Mouse (Mus musculus): ENCODE results near the gene Ift88. TPM values are rescaled to one million over a fixed set of nuclear protein-coding genes. Genes with fewer than 3 reads are reported as not detected.
A peak's percentile ranks its signal among the peaks of the same experiment; 100 is the strongest.

Ift88 gene
- total RNA-seq (2021), result 10 to 100 TPM; 17.0 to 19.4 TPM

GRCm38 (mm10) chr14:57423432-57424211 is at the start of gene Ift88:
Gene Ift88, plus strand, starts transcription at chr14:57424062.
- DNase-seq, result peak; percentile 93
- intact Hi-C loops (cut with DNase I), result no loop called here

- no peak for DNase-seq
- intact Hi-C loops (cut with DNase I), result no loop called here
Measured at GRCm38 (mm10) chr14:57375205-57375604, 48.7 kb upstream of the Ift88 start.

GRCm38 (mm10) chr14:57376016-57376415 is 47.8 kb upstream of the Ift88 start:
- intact Hi-C loops (cut with DNase I), result no loop called here
- DNase-seq, result no peak

GRCm38 (mm10) chr14:57376956-57377355 is 46.9 kb upstream of the Ift88 start:
- intact Hi-C loops (cut with DNase I), result no loop called here
- no peak for DNase-seq

GRCm38 (mm10) chr14:57377531-57377930 is 46.3 kb upstream of the Ift88 start:
- DNase-seq, result no peak
- intact Hi-C loops (cut with DNase I), result no loop called here

GRCm38 (mm10) chr14:57385667-57386066 is 38.2 kb upstream of the Ift88 start:
- DNase-seq, result no peak
- intact Hi-C loops (cut with DNase I), result no loop called here

GRCm38 (mm10) chr14:57386758-57387561 is 36.9 kb upstream of the Ift88 start:
- intact Hi-C loops (cut with DNase I), result no loop called here
- DNase-seq, result no peak

- intact Hi-C loops (cut with DNase I), result no loop called here
- DNase-seq, result no peak
Measured at GRCm38 (mm10) chr14:57391621-57392020, 32.2 kb upstream of the Ift88 start.

- intact Hi-C loops (cut with DNase I), result no loop called here
- DNase-seq, result no peak
Measured at GRCm38 (mm10) chr14:57392278-57392677, 31.6 kb upstream of the Ift88 start.

- intact Hi-C loops (cut with DNase I), result no loop called here
- no peak for DNase-seq
Measured at GRCm38 (mm10) chr14:57395470-57395869, 28.4 kb upstream of the Ift88 start.

GRCm38 (mm10) chr14:57397221-57397620 is 26.6 kb upstream of the Ift88 start:
- intact Hi-C loops (cut with DNase I), result no loop called here
- DNase-seq, result no peak

GRCm38 (mm10) chr14:57398065-57398757 is 25.7 kb upstream of the Ift88 start, which contains the start of gene Cryl1:
Gene Cryl1, minus strand, starts transcription at chr14:57398529.
- intact Hi-C loops (cut with DNase I), result no loop called here
- DNase-seq, result peak; percentile 94

- intact Hi-C loops (cut with DNase I), result no loop called here
- DNase-seq, result no peak
Measured at GRCm38 (mm10) chr14:57398813-57399427, 24.9 kb upstream of the Ift88 start.

- no peak for DNase-seq
Measured at GRCm38 (mm10) chr14:57402815-57403214, 21.0 kb upstream of the Ift88 start.

GRCm38 (mm10) chr14:57407039-57407987 is 16.5 kb upstream of the Ift88 start:
- intact Hi-C loops (cut with DNase I), result loop anchor here (5.0 to 10.0 kb wide), 2 partner anchors 35 to 303 kb away; partner anchors contain the start of gene Gjb2

More at GRCm38 (mm10) chr14:57402815-57403214, 21.0 kb upstream of the Ift88 start:
- intact Hi-C loops (cut with DNase I), result loop anchor here (10.0 kb wide), 1 partner anchor 298 kb away; the partner anchor contains the start of gene Gjb2

GRCm38 (mm10) chr14:57408100-57408499 is 15.8 kb upstream of the Ift88 start:
- no peak for DNase-seq
- intact Hi-C loops (cut with DNase I), result loop anchor here (5.0 to 10.0 kb wide), 2 partner anchors 36 to 303 kb away; partner anchors contain the start of gene Gjb2

More at GRCm38 (mm10) chr14:57407039-57407987, 16.5 kb upstream of the Ift88 start:
- peak; percentile 53 for DNase-seq

GRCm38 (mm10) chr14:57409106-57409505 is 14.8 kb upstream of the Ift88 start:
- peak; percentile 20 for DNase-seq
- intact Hi-C loops (cut with DNase I), result loop anchor here (5.0 to 10.0 kb wide), 2 partner anchors 37 to 304 kb away; partner anchors contain the start of gene Gjb2

GRCm38 (mm10) chr14:57412166-57412565 is 11.7 kb upstream of the Ift88 start:
- DNase-seq, result no peak
- intact Hi-C loops (cut with DNase I), result no loop called here

- intact Hi-C loops (cut with DNase I), result no loop called here
- no peak for DNase-seq
Measured at GRCm38 (mm10) chr14:57417187-57417586, 6.7 kb upstream of the Ift88 start.

All from left cerebral cortex, postnatal 4 days (tissue).